Mouse (Mus musculus) layer of hippocampus, adult 9-10 months (tissue): ENCODE measurements around the gene Ush2a.
A peak's percentile ranks its signal among the peaks of the same experiment; 100 is the strongest.

ENCODE experiments used
- DNase-seq: peaks from one replicate; pipeline ENCODE4 v3.0.0; 2022; ENCODE audit warnings: low spot score

The Ush2a gene

DNA sequence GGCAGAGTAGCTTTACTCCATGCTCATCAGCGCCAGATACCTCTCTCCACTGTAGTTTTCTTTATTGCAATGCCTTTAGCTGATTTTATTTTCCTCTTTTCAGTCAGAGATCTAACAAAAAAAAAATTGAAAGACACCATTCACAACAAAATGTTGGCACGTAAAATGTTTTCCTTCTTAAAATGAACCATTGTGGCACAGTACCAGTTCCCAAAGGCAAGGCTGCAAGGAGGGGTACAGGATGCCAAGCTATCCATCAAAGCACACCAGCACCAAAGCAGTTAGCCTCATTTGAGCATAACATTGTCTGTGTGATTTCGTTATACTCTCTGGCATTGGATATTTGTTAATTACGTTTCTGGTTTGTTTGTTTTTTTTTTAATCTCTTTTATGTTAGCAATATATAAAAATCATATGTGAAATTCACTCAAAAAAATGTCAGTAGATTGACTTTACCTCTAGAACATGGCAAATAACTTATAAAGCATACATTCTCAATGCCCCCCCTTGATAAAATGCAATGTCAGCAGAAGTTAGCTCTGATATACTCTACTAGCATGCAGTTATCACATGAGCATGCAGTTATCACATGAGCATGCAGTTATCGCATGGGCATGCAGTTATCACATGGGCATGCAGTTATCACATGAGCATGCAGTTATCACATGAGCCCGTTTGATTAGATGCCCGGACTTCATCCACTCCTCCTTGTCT, 510.9 kb downstream of the Ush2a start:
- no peak for DNase-seq

DNA sequence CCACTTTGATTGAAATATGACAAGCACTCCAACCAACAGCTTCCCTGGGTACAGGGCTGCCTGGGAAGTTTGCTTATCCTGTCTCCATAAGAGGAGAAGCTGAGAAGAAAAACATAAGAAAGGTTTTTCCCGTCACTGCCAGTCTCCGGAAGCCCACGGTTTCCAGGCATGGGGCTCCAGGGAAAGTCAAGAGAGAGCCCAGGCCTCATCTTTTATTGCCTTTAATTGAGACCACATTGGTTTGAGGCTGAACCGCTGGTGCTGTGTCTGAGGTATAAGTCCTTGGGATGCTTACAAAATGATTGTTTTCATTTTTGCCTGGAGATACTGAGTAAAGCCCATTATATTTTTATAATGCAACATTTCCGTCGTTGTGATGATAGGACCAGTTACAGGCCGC, 511.8 kb downstream of the Ush2a start:
- no peak for DNase-seq

DNA sequence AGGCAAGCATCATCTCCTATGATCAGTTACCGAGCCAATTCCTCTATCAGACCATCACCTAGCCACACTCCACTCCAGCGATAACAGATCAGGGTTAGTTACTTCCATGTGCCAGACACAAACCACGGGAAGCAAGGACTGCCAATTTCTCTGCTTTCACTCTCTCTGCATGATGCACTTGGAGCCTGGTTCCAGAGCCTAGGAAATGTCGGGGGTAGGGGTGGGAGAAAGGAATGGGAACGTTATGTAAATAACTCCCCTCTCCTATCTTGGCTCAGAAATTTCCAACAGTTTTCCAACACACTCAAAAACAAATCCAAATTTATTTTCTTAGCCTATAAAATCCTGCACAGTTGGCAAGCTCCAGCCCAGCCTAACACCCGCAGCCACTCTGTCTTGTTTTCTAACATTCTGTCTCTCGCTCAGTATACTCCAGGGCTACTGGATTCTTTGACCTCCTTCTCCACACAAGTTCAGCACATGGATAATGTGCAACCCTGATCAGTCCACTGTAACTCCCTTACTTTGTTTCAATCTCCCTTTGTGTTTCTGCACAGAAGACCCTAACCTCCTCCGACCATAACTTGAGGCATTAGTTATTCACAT, 515.8 kb downstream of the Ush2a start:
- no peak for DNase-seq

DNA sequence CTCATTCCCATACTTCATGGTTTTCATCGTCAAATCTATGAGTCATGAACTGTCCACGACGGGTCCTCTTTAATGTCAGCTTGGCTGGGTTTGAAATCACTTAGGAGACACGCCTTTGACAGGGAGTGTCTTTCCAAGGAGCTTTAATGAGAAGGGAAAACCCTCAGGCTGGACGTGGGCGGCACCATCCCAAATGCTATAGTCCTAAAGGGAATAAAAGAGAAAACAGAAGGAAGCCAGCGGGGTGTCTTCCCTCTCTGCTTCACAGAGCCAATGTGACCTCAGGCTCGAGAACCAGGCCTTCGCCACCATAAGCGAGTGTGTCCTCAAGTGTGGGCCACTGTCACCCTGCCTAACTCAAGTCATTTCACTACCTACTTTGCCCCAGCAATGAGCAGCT, 523.2 kb downstream of the Ush2a start:
- DNase-seq = no peak

DNA sequence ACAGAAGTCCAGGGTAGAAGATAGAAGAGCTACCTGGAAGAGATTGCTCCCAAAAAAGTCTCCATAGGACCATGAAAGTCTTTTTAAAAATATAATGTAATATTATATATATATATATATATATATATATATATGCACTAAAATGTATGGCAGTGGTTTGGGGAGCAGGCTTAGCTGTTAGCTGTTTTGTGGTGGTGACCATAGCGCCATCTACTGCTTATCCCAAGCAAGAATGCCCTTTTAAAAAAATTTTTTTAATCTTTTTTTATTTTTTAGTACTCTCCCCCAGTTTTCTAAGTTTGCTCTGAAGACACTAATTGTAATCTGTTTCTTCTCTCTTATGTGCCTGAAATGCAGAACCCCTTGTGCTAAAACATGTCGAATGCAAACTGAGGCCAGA, 543.2 kb downstream of the Ush2a start:
- no peak for DNase-seq

DNA sequence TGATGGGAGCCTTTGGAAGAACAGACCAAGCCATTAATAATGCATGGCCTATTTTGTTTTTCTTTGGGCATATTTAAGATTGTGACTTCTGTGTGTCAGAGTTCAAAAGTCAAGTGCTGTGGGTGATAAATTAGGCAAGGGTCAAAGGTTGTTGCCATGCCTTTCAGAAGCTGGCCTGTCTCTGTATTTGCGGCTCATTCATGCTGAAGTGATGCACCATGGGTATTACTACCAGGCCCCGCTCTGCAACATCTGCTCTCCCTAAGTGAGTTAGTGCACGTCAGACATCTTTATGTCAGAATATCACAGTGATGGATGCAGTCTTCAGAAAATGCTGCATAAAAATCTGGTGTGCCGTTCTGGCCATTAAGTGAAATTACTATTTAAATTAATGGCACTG, 544.0 kb downstream of the Ush2a start:
- DNase-seq = no peak

DNA sequence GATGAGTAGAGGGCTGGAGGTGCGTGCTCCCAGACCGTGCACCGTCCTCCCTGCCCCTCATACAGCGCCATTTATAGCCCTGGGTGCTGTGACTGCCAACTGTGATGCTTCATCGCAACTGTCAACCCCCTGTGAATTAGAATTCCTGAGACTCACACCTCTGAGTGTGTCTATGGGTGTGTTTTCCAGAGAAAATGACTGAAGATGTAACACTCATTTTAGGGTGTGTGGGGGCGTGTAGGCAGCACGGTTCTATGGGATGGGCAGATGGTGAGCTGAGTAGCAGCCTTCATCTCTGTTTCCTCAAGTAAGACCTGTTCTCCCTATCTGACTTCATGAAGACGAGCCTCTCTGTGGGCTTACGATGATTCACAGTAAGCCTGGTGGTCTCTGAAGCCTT, 548.8 kb downstream of the Ush2a start:
- no peak for DNase-seq

DNA sequence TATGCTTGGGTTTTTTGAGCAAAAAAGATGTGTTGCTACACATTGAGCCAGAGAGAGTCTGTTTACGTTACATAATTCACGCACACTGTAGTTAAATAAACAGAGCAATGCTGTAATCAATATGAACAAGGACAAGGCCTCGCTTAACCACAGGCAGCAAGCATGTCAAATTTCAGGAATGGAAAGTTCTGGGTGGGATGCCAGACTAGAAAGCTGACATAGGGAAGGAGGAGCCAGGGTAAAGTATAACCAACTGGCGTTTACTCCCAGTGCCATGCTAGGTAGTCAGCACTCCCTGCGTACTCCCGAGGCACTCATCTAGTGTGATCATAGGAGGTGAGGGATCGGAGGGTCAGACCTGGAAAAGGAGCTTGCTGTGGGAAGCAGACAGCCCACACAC, 553.2 kb downstream of the Ush2a start:
- no peak for DNase-seq

DNA sequence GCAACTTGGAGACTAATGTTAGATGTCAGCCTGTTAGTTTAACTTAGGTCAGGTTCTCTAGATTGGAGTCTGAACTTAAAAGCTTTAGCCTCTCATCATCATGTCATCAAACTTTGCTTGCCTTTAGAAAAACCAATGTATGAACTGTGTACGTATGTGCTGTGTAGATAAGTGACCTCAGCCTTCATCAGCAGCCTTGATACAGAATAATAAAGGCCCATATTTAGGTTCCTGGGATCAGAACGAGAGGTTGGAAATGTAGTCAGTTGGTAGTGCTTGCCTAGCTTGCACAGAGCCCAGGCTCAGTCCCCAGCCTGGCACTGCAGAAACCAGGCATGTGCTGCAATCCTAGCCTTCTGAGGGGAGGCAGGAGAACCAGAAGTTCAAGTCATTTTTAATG, 562.4 kb downstream of the Ush2a start:
- DNase-seq = no peak

DNA sequence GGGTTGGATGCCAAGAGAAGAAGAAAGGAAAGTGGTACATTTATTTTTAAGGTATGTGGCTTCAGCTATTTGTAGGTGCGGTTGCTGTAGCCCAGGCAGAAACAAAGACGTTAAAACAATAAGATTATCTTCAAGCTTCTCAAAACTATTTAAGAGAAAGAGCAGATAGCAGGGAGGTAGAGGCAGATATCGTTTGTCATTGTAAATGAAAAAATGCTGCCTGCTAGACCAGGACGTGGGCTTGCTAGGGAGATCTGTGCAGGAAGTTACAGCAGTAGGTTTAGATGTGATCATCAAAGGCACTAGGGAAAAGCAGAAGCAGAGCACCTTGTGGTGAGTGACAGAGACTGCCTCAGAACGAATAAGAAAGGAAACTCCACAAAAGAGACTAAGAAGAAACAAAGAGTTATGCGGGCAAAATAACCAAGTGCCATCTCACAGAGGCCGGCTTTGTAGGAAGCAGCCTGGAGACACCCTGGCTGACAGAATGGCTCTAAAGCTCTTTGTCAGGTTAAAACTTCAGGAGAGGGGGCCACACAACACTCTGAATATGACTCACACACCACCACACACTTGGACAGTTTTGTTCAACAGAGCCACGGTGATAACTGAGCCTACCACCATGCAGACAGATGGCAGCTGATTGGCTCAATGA, 563.2 kb downstream of the Ush2a start:
- DNase-seq = no peak

DNA sequence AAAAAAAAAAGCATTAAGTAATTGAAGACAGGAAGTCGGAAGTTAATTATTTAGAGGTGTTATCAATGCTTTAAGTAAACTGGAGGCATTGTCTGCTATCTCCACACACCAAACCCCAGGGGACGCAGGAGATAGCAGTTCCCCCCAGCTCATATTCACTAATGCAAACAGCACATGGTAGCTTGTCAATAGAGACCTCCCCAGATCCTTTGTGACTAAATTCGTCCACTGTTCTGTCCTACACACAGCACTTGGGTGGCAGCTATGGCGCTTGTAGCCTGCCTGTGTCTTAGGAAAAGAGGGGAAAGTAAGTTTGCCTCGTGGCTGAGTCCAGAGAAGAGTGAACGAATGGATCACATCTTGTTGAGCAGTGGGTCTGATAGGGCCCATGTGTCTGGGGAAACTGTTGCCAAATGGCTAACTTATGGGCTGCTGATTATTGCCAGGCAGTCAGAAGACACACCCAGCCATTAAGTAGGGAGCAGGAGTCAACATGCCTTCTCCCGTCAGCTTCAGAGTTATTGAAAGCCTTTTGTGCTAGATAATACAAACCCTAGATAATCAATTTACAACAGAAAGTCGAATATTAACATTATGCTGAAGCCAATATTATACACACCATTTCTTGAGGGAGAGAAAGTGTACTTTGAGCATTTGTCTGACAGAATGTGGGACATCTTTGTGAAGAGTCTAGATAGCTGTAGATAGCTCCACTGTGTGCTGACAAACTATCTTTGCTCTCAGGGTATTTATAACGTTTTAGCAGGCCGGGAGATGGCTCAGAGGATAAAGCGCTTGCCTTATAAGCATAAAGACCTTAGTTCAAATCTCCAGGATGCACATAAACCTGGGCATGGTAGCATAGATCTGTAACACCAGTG, 568.9 kb downstream of the Ush2a start:
- DNase-seq = no peak

DNA sequence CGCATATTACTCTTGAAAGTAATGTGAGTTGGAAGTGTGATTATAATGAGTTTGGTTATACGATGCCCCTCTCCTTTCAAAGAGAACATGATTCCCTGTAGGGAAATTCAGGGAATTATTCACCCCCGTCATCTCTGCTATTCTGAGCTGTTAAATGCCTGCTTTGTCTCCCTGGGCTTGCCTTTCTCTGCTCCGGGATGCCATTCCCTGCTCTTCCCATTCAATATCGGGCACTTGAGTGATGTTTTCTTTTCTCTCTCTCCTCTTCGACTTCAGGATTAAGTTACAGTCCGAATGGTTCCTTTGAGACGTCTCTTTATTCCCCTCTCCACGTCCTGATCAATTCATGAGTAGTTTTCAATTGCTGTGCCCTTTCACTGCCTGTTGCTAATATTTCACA, 572.1 kb downstream of the Ush2a start:
- DNase-seq = no peak

DNA sequence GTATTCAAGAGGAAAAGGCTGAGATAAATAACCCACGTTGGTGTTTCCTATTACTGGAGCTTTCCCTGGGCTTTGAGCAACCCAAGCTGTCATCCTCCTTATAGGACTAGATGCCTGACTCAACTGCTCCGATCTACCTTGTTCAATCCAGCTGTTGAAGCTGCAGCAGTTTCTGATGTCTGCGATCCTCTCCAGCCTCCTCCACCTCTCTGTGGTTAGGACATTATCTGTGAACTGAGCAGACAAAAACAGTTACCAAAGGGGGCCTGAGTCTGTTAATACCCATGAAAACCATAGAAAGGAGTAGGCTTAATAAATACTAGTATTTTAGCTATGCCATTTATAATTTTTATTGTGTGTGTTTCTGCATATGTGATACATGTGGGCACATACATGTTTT, 572.9 kb downstream of the Ush2a start:
- no peak for DNase-seq

DNA sequence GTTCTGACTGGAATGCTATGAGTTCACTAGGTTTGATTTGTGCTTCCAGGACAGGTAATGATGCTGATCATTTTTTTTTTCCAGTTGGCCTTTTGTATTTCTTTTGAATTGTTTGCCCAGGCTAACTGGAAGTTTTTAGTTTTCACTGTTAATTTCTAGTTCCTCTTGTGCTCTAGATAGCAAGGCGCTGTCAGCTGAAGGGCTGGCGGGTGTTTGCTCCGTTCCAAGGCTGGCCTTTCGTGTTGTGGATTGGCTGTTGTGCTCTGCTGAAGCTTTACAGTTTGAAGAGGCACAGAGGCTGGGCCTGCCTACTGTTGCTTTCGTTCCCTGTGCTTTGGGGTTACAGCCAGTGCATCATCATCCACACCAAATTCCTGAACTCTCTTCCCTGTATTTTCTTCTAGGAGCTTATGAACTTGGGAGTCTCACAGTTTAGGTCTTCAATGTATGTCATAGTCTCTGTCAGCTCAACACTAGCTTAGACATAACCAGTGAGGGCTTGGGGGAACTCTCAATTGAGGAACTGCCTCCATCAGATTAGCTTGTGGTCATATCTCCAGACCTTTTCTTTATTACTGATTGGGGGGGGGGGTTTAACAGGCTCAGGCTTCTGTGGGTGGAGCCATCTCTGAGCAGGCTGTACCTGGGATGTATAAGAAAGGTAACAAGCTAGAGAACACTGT, 575.9 kb downstream of the Ush2a start:
- DNase-seq = no peak

DNA sequence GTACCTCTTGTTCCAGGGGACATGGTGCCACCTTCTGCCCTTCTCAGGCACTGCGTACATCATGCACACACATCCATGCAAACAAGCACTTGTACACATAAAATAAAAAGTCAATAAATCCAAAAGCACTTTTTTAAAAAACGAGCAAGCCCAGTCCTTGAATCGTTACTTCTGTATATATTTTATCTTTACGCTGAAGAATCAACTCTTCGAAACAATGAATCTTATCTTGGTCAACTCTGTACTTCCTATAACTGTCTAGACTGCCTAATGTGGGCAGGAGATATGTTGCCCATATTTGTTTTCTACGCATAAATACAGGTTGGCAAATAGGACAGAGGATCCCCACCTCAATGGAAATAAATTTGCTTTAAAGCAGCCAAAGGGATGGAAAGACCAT, 585.4 kb downstream of the Ush2a start:
- DNase-seq = no peak

DNA sequence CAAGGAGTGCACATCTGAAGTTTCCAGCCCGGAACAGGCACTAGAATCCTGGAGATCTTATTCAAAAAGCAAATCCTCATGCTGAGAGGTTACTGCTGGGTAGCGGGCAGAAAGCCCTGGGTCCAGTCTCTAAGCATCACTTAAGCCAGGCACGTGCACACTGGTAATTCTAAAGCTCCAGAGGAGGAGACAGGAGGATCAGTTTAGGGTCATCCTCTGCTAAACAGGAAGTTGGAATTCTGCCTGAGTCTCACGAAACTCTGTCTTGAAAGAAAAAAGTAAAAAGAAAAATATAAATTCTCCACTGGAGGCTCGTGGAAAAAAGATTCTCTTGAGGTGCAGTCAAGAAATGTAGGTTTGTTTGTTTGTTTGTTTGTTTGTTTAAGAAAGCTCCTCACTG, 591.0 kb downstream of the Ush2a start:
- DNase-seq = no peak

DNA sequence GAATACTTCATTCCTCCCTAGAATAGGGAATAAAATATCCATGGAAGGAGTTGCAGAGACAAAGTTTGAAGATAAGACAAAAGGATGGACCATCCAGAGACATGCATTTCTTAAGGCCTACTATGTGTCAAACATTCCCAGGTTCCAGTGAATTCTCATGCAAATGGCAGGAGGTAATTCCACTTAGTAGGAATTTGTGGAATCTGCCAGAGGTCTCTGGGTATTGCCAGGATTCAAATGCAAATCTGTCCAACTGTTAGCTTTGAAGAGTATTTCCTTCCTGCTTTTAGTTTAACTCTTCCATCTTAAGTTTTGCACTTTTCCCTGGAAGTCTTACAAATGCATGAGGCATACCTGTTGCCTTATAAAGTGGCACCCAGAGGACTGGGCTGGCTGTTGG, 592.4 kb downstream of the Ush2a start:
- DNase-seq = no peak

DNA sequence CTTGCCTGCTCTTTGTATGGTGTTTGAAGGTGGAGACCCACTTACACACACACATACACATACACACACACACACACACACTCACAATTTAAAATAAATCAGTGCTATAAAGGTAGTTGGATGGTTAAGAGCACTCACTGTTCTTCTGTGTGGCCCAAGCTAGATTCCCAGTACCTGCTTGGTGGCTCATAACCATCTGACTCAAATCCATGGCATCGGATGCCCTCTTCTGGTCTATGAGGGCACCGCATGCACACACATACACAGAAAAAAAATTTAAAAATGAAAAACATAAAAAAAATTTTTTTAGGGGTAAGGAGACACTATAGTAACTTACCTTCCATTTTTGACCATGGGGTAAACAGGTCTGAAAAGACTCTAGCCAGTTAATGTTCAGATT, 593.2 kb downstream of the Ush2a start:
- DNase-seq = no peak

DNA sequence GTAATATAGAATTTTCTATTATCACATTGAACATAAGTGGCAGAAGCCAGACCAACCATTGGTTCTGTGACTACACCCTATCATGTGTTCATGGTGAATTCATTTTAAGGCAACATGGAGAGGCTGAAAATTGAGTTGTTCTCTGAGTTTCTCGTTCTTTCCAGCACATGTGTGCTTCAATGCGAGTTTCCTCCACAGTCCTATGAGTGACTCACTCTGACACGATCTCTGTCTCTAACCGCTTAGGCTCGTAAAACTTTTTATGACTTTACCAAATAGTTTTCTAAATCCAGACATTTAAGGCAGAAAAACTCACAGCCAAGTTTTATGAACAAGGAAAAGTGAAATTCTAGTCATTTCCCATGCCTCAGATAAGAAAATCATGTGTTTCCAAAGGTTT, 597.9 kb downstream of the Ush2a start:
- DNase-seq = no peak

DNA sequence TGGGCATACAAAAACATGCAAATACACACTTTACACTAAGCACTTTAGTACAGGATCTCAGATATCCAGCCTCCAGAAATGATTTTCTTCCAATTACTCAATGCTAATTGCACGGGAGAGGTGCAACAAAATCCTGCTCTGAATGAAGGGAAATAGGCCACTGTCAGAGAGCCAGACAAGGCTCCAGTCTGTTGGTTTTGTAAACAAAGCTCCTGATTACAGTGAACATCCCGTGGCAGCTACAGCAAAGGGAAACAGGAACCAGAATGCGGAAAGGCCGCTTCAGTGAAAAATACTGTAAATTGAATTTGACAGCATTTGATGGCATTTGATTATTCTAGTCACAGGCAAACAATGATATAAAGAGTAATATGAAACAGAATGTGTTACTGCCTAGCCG, 604.1 kb downstream of the Ush2a start:
- peak; percentile 0 for DNase-seq

DNA sequence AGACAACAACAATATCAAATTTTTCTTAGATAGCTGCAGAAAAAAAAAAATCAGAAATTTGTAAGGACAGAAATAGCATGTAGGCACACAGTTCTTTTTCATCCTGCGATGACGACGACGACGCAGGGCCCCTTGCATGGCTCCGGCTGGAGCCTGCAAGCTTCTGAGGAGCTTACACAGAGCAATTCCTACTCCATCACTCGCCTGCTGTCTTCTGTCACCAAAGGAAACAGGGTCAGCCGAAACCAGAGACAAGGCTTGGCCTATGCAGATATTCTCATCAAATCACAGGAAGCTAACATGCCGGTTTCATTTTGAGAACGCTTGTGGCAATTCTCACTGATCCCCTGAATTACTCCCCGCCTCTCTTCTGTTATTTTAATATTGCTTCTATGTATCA, 604.7 kb downstream of the Ush2a start:
- no peak for DNase-seq

DNA sequence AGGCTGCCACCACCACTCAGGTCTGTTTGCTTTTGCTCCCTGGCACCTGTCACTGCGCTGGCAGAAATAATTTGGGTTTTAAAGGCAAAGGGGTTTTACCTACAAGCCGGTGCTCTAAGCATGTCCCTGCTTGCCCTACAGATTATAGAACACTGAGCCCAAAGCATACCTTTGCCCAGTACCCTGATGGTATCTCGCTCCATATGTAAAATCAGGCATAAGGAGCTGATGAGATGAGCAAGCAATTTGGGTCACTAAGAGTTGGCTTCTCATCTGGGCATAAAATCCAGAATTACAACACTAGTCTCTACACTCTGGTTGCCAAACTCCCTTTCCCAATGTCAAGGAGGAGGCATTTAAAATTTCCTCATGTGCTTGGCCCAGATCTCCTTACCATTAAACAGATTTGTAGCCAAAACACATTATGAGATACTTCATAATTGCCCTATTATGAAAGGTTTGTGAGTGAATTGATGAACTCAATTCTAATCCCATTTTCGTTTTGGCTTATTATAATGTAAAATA, 616.8 kb downstream of the Ush2a start:
- no peak for DNase-seq
